Mouse (Mus musculus) MEL (cell line): Measurements from ENCODE around the gene Adamtsl5. TPM values are rescaled to one million over a fixed set of nuclear protein-coding genes. Genes with fewer than 3 reads are reported as not detected.

ENCODE experiments used
- DNase-seq: peaks from one replicate; pipeline ENCODE4 v3.0.0; 2011; ENCODE audit warnings: low read depth, low spot score
- H3K27ac ChIP-seq: 2 replicates; pipeline ENCODE4 v1.5.1; 2012; ENCODE audit warnings: low read depth, mild to moderate bottlenecking, control low read depth, low read length, moderate library complexity; ENCODE audit not compliant: control insufficient read depth
- H3K27me3 ChIP-seq, 2 experiments: fragments of 150-350 bp in 1 of 2; sonication (generic) in 1 of 2; 2 replicates each; pipeline ENCODE4 v1.6.1; 2012; ENCODE audit warnings: low read length in 2 of 2, mild to moderate bottlenecking in 2 of 2, improper control_type of control experiment in 1 of 2, moderate library complexity in 1 of 2; ENCODE audit not compliant: insufficient read depth in 2 of 2, control insufficient read depth in 1 of 2
- H3K36me3 ChIP-seq, 2 experiments: 2 replicates each; pipeline ENCODE4 v1.6.1; 2012 to 2014; ENCODE audit warnings: low read length in 2 of 2, improper control_type of control experiment in 1 of 2, inconsistent platforms in 1 of 2, mild to moderate bottlenecking in 1 of 2; ENCODE audit not compliant: insufficient read depth in 2 of 2, control insufficient read depth in 1 of 2
- H3K4me1 ChIP-seq, 2 experiments: fragments of 150-350 bp in 1 of 2; sonication (generic) in 1 of 2; 2 replicates each; pipeline ENCODE4 v1.6.1; 2012; ENCODE audit warnings: low read length in 2 of 2, improper control_type of control experiment in 1 of 2, mild to moderate bottlenecking in 1 of 2; ENCODE audit not compliant: insufficient read depth in 2 of 2, control insufficient read depth in 1 of 2
- H3K4me3 ChIP-seq, 2 experiments: fragments of 150-350 bp in 1 of 2; sonication (generic) in 1 of 2; 2 replicates each; pipeline ENCODE4 v1.5.1; 2012; ENCODE audit warnings: low read depth in 2 of 2, low read length in 2 of 2, mild to moderate bottlenecking in 2 of 2, moderate library complexity in 2 of 2, control low read depth in 1 of 2, improper control_type of control experiment in 1 of 2; ENCODE audit not compliant: control insufficient read depth in 1 of 2, insufficient read depth in 1 of 2
- H3K79me2 ChIP-seq: 2 replicates; pipeline ENCODE4 v1.6.1; 2012; ENCODE audit warnings: mild to moderate bottlenecking, low read length, moderate library complexity; ENCODE audit not compliant: control insufficient read depth, poor library complexity, insufficient read depth
- H3K9ac ChIP-seq: 2 replicates; pipeline ENCODE4 v1.6.1; 2012; ENCODE audit warnings: low read depth, mild to moderate bottlenecking, control low read depth, low read length, moderate library complexity; ENCODE audit not compliant: control insufficient read depth, poor library complexity, severe bottlenecking
- H3K9me3 ChIP-seq: fragments of 150-350 bp; sonication (generic); replicated peaks from 2 replicates; pipeline ENCODE4 v1.6.1; 2012; ENCODE audit warnings: mild to moderate bottlenecking, low read length, improper control_type of control experiment, moderate library complexity; ENCODE audit not compliant: insufficient read depth
- CHD1 ChIP-seq: IDR thresholded peaks from 2 replicates; pipeline ENCODE4 v1.6.1; 2012; ENCODE audit warnings: low read depth, mild to moderate bottlenecking, inconsistent platforms, low read length, improper control_type of control experiment
- CHD2 ChIP-seq: IDR thresholded peaks from 2 replicates; pipeline ENCODE4 v1.6.1; 2011; ENCODE audit warnings: low read length, improper control_type of control experiment
- CTCF ChIP-seq, 3 experiments: IDR thresholded peaks in 2 of 3; conservative IDR thresholded peaks in 1 of 3; 2 replicates each; pipeline ENCODE4 v1.5.1; 2011 to 2012; ENCODE audit warnings: low read length in 3 of 3, low read depth in 2 of 3, mild to moderate bottlenecking in 2 of 3, improper control_type of control experiment in 1 of 3, inconsistent platforms in 1 of 3, mixed read lengths in 1 of 3, moderate library complexity in 1 of 3; ENCODE audit not compliant: control insufficient read depth in 1 of 3, insufficient read depth in 1 of 3, poor library complexity in 1 of 3, severe bottlenecking in 1 of 3
- E2F4 ChIP-seq: IDR thresholded peaks from 2 replicates; pipeline ENCODE4 v1.6.1; 2011; ENCODE audit warnings: low read depth, low read length, improper control_type of control experiment, borderline replicate concordance
- GATA1 ChIP-seq: IDR thresholded peaks from 2 replicates; pipeline ENCODE4 v1.6.1; 2011; ENCODE audit warnings: low read depth, low read length, improper control_type of control experiment
- HCFC1 ChIP-seq: IDR thresholded peaks from 2 replicates; pipeline ENCODE4 v1.6.1; 2012; ENCODE audit warnings: low read depth, mild to moderate bottlenecking, inconsistent platforms, low read length, improper control_type of control experiment, moderate library complexity
- KAT2A ChIP-seq: conservative IDR thresholded peaks from 2 replicates; pipeline ENCODE4 v1.6.1; 2012; ENCODE audit warnings: low read depth, low read length, improper control_type of control experiment, inconsistent platforms
- MAX ChIP-seq: IDR thresholded peaks from 2 replicates; pipeline ENCODE4 v1.6.1; 2011; ENCODE audit warnings: low read length, improper control_type of control experiment
- MAZ ChIP-seq: IDR thresholded peaks from 2 replicates; pipeline ENCODE4 v1.6.1; 2012; ENCODE audit warnings: low read depth, mild to moderate bottlenecking, inconsistent platforms, low read length, improper control_type of control experiment
- MXI1 ChIP-seq: IDR thresholded peaks from 2 replicates; pipeline ENCODE4 v1.6.1; 2011; ENCODE audit warnings: mild to moderate bottlenecking, low read depth, low read length, improper control_type of control experiment
- MYC ChIP-seq: IDR thresholded peaks from 2 replicates; pipeline ENCODE4 v1.6.1; 2011; ENCODE audit warnings: low read depth, mild to moderate bottlenecking, low read length, improper control_type of control experiment, moderate library complexity
- NELFE ChIP-seq: IDR thresholded peaks from 2 replicates; pipeline ENCODE4 v1.6.1; 2011; ENCODE audit warnings: low read depth, low read length, improper control_type of control experiment
- NRF1 ChIP-seq: IDR thresholded peaks from 2 replicates; pipeline ENCODE4 v1.6.1; 2014; ENCODE audit warnings: low read depth, mild to moderate bottlenecking, inconsistent platforms, low read length, improper control_type of control experiment, moderate library complexity; ENCODE audit not compliant: poor library complexity, insufficient read depth, severe bottlenecking
- POLR2A ChIP-seq, 2 experiments: IDR thresholded peaks; 2 replicates each; pipeline ENCODE4 v1.6.1; 2011 to 2012; ENCODE audit warnings: low read length in 2 of 2, mild to moderate bottlenecking in 2 of 2, control low read depth in 1 of 2, improper control_type of control experiment in 1 of 2, low read depth in 1 of 2, moderate library complexity in 1 of 2; ENCODE audit not compliant: control insufficient read depth in 1 of 2, insufficient read depth in 1 of 2, poor library complexity in 1 of 2
- RAD21 ChIP-seq: IDR thresholded peaks from 2 replicates; pipeline ENCODE4 v1.6.1; 2011; ENCODE audit warnings: mild to moderate bottlenecking, low read depth, low read length, improper control_type of control experiment
- SIN3A ChIP-seq: IDR thresholded peaks from 2 replicates; pipeline ENCODE4 v1.6.1; 2012; ENCODE audit warnings: low read length, improper control_type of control experiment, inconsistent platforms
- SMC3 ChIP-seq: IDR thresholded peaks from 2 replicates; pipeline ENCODE4 v1.6.1; 2011; ENCODE audit warnings: low read depth, low read length, improper control_type of control experiment
- TBP ChIP-seq: IDR thresholded peaks from 2 replicates; pipeline ENCODE4 v1.8.0; 2011; ENCODE audit warnings: low read depth, low read length, improper control_type of control experiment
- TCF12 ChIP-seq: IDR thresholded peaks from 2 replicates; pipeline ENCODE4 v1.6.1; 2014; ENCODE audit warnings: low read depth, mild to moderate bottlenecking, inconsistent platforms, low read length, improper control_type of control experiment, moderate library complexity
- USF2 ChIP-seq, 2 experiments: IDR thresholded peaks; 2 replicates each; pipeline ENCODE4 v1.6.1; 2011 to 2012; ENCODE audit warnings: improper control_type of control experiment in 2 of 2, low read length in 2 of 2, borderline replicate concordance in 1 of 2, inconsistent platforms in 1 of 2, low read depth in 1 of 2, mild to moderate bottlenecking in 1 of 2; ENCODE audit not compliant: insufficient read depth in 1 of 2
- ZC3H11A ChIP-seq: IDR thresholded peaks from 2 replicates; pipeline ENCODE4 v1.6.1; 2012; ENCODE audit warnings: low read depth, mild to moderate bottlenecking, inconsistent platforms, low read length, improper control_type of control experiment
- ZMIZ1 ChIP-seq: IDR thresholded peaks from 2 replicates; pipeline ENCODE4 v1.6.1; 2012; ENCODE audit warnings: low read depth, mild to moderate bottlenecking, inconsistent platforms, low read length, improper control_type of control experiment, moderate library complexity
- polyA plus RNA-seq, 2 experiments: library from polyadenylated mRNA; stranded (reverse) in 1 of 2; unstranded in 1 of 2; fragments of >175 nt in 1 of 2; fragments of >200 nt in 1 of 2; gene quantifications; 2 replicates each; pipeline versions ENCODE4 v1.2.1 to v1.2.4; 2012; ENCODE audit warnings: low replicate concordance in 2 of 2, low read depth in 1 of 2; ENCODE audit not compliant: insufficient read length in 2 of 2, insufficient read depth in 1 of 2, missing spikeins in 1 of 2
- total RNA-seq: library from RNA; depleted of rRNA; stranded (reverse); fragments of 300-350 nt; gene quantifications from 2 replicates; pipeline ENCODE4 v1.2.3, GENCODE M21; 2012

The Adamtsl5 gene
- total and polyA plus RNA-seq, 3 experiments, result 3.9 to 16.5 TPM; not detected in 1

DNA sequence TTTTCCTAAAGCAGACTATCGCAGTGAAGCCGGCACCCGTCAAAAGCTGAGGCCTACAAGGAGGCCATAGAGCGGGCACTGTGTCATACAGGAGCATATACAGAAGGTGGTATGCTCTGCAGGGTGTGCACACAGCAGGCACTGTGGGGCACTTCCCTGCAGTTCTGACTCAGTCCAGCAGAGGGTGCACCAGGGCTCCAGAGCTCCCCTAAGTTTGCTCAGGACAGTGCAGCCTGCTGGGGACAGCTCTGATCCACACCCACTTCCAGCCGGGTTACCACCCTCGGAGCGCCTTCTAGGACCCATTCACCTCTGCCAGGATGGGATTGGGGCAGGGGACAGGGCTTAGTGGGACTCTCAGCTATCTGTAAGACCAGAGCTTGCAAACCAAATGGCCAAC is 2.1 kb upstream of the Adamtsl5 start:
- no peak overlapping the region for H3K4me3 ChIP-seq
- H3K27me3 ChIP-seq, result no peaks in the 10 kb centered on the region
- no peaks in the 10 kb centered on the region; the same call in 1 of the 2 replicates for H3K79me2 ChIP-seq
- TF ChIP-seq ZMIZ1 (no peak), CTCF (IDR thresholded peaks at IDR 0.05 in 2 of 3, conservative IDR thresholded peaks at IDR 0.05 in 1 of 3; ENCODE audit: control insufficient read depth in 1 of 3, insufficient read depth in 1 of 3, low read depth in 2 of 3, low read length in 3 of 3, poor library complexity in 1 of 3, severe bottlenecking in 1 of 3) (peak; percentile 94 to 97 (median 95)), MXI1 (peak; percentile 24; the same call in 1 of the 2 replicates), MAZ (peak; percentile 44; the same call in 1 of the 2 replicates), CHD2 (no peak), RAD21 (peak; percentile 52), HCFC1 (no peak), POLR2A (IDR thresholded peaks at IDR 0.05; ENCODE audit: control insufficient read depth in 1 of 2, insufficient read depth in 1 of 2, low read depth in 1 of 2, low read length in 2 of 2, poor library complexity in 1 of 2) (no peak), SMC3 (peak; percentile 90), KAT2A (no peak), ZC3H11A (peak; percentile 39), MYC (0 out of 2 replicates have a peak, but pooled peaks have one; percentile 12)
- TF ChIP-seq, all 39 proteins: peak for 7
- peaks cover 0 to 16% of the 10 kb centered on the region in 2 experiments; a peak in 2 of 4 replicates for H3K36me3 ChIP-seq
- H3K27ac ChIP-seq, result no peak overlapping the region
- peaks cover 20 to 26% of the 10 kb centered on the region in 2 experiments for H3K4me1 ChIP-seq
- no peak overlapping the region for H3K9ac ChIP-seq
- no peaks in the 10 kb centered on the region for H3K9me3 ChIP-seq
- DNase-seq, result peak; percentile 91

DNA sequence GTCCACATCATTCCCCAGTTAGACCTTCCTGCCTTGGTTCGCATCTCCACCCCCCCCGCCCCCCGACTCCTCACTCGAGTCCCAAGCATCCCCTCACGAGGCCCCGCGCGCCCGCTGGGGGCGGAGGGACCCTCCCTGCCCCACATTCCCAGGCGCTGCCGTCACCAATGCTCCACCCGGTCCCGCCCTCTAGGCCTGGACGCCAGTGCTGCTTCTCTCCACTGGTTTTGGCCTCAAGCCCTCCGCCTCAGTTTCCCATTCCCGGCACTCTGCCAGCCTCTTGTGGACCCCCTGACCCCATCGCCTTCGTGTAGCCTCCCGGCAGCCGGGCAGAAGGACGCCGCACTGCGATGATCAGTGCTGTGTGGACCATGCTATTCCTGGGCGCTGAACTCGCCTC is 769 bp upstream of the Adamtsl5 start:
- H3K9me3 ChIP-seq, result no peaks in the 10 kb centered on the region
- H3K4me1 ChIP-seq, result peaks cover 22 to 33% of the 10 kb centered on the region in 2 experiments
- H3K79me2 ChIP-seq, result no peaks in the 10 kb centered on the region; the same call in 1 of the 2 replicates
- H3K9ac ChIP-seq, result no peak overlapping the region
- H3K27ac ChIP-seq, result no peak overlapping the region
- H3K27me3 ChIP-seq, result no peaks in the 10 kb centered on the region
- DNase-seq, result no peak
- no peak overlapping the region for H3K4me3 ChIP-seq
- TF ChIP-seq TCF12, result no peak
- TF ChIP-seq, all 39 proteins: peak for 0
- H3K36me3 ChIP-seq, result peaks cover 0 to 23% of the 10 kb centered on the region in 2 experiments; a peak in 2 of 4 replicates

DNA sequence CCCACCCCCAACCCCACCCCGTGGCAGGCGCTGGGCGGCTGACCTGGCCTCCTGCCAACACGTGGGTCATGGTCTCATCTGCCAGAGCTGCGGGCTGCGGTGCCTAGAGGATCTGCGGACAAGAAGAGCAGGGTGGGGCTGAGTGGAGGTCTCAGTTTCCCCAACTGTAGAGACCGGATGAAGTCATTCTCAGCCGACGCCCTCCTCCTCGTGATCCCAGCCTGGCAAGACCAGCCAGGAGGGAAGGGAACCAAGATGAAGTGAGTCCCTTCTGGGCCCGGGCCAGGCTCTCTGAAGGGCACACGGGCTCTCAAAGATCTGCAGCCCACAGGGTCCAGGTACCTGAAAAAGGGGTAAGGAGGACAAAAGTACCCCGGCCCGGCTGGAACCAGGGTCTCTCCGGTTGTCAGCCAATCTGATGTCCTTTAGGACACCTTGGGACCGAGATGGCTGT is 671 bp downstream of the Adamtsl5 start:
- H3K4me1 ChIP-seq, result peaks cover 16 to 29% of the 10 kb centered on the region in 2 experiments
- peak overlapping the region; percentile 66 for H3K9ac ChIP-seq
- peak overlapping the region; percentile 6; the same call in 1 of the 2 replicates for H3K27ac ChIP-seq

More for the DNA sequence above, 671 bp downstream of the Adamtsl5 start:
- H3K79me2 ChIP-seq, result no peaks in the 10 kb centered on the region; the same call in 1 of the 2 replicates
- H3K9me3 ChIP-seq, result no peaks in the 10 kb centered on the region
- peaks cover 0 to 19% of the 10 kb centered on the region in 2 experiments; a peak in 2 of 4 replicates for H3K36me3 ChIP-seq
- no peak for TF ChIP-seq TCF12
- TF ChIP-seq CTCF (IDR thresholded peaks at IDR 0.05 in 2 of 3, conservative IDR thresholded peaks at IDR 0.05 in 1 of 3; ENCODE audit: control insufficient read depth in 1 of 3, insufficient read depth in 1 of 3, low read depth in 2 of 3, low read length in 3 of 3, poor library complexity in 1 of 3, severe bottlenecking in 1 of 3), result no peak
- no peak for TF ChIP-seq CHD2
- no peak for TF ChIP-seq E2F4
- TF ChIP-seq NRF1, result no peak
- TF ChIP-seq ZMIZ1, result no peak
- TF ChIP-seq SIN3A, result no peak; the same call in 1 of the 2 replicates
- TF ChIP-seq CHD1, result 0 out of 2 replicates have a peak, but pooled peaks have one; percentile 55
- peak; percentile 67 for TF ChIP-seq MXI1
- TF ChIP-seq POLR2A (IDR thresholded peaks at IDR 0.05; ENCODE audit: control insufficient read depth in 1 of 2, insufficient read depth in 1 of 2, low read depth in 1 of 2, low read length in 2 of 2, poor library complexity in 1 of 2), result no peak
- TF ChIP-seq TBP, result no peak
- TF ChIP-seq NELFE, result no peak
- TF ChIP-seq USF2 (IDR thresholded peaks at IDR 0.05; ENCODE audit: borderline replicate concordance in 1 of 2, insufficient read depth in 1 of 2, low read depth in 1 of 2, low read length in 2 of 2), result no peak
- TF ChIP-seq MYC, result no peak
- peak; percentile 42; the same call in 1 of the 2 replicates for TF ChIP-seq MAX
- no peak for TF ChIP-seq MAZ
- TF ChIP-seq HCFC1, result no peak
- TF ChIP-seq GATA1, result no peak
- TF ChIP-seq KAT2A, result no peak
- H3K27me3 ChIP-seq, result no peaks in the 10 kb centered on the region
- peak overlapping the region; percentile 78 to 81 for H3K4me3 ChIP-seq
- DNase-seq, result peak; percentile 55
